Mouse (Mus musculus) left cerebral cortex, postnatal 25 days (tissue): ENCODE results near the gene Ebf4. TPM values are rescaled to one million over a fixed set of nuclear protein-coding genes. Genes with fewer than 3 reads are reported as not detected.
A peak's percentile ranks its signal among the peaks of the same experiment; 100 is the strongest.

Experiments
- DNase-seq, 2 experiments: peaks; one replicate each; pipeline ENCODE4 v3.0.0; 2022; ENCODE audit warnings: low spot score in 2 of 2, mixed read lengths in 1 of 2
- intact Hi-C: fragments of 180-260 bp; cut with DNase I; formaldehyde crosslinking; loops from one replicate; pipeline ENCODE4 v1.15.1; 2025
- total RNA-seq, 2 experiments: library from RNA; stranded (reverse); gene quantifications; 2 replicates each; pipeline ENCODE4 v1.2.3; 2021

Ebf4 gene
- total RNA-seq: 1 to 10 TPM; 7.8 to 8.3 TPM

DNA sequence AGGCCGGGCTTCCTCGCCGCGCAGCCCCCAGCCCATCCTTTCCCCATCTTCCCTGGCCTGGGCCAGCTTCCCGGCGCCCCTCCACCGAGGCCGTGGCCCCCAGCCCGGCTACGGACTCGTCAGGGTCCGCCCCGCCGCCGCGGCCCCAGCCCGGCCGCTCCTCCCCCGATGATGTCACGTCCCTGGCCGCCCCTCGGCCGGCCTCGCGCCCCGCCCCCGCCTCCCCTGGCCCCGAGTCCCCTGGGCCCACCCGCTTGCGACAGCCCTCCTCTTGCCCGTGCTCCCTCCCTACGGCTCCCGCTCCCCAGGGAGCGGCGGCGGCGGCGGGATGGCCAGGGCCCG, at the start of gene Ebf4:
Ebf4 (plus strand) TSS at position 234 of the 342 bp plus-strand sequence.
- DNase-seq: peak in 1 of 2 experiments; percentile 23
- intact Hi-C loops: loop anchor here (10.0 kb wide), 1 partner anchor 240 kb away; no protein-coding TSS in a partner anchor

DNA sequence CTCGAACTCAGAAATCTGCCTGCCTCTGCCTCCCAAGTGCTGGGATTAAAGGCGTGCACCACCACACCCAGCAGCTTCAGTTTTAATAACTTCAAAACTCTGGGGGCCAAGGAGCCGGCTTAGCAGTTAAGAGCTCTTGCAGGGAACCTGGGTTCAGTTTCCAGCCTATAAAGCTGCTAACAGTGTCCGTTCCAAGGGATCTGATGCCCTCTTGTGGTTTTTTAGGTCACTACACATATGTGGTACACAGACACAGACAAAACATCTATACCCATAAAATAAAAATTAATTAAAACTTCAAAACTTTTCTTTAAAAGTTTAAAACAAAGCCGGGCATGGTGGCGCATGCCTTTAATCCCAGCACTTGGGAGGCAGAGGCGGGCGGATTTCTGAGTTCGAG, 48.1 kb upstream of the Ebf4 start:
- intact Hi-C loops: loop anchor here (5.0 kb wide), 2 partner anchors 70 to 175 kb away; partner anchors contain the start of gene Snrpb
- peak; percentile 45 to 56 for DNase-seq

DNA sequence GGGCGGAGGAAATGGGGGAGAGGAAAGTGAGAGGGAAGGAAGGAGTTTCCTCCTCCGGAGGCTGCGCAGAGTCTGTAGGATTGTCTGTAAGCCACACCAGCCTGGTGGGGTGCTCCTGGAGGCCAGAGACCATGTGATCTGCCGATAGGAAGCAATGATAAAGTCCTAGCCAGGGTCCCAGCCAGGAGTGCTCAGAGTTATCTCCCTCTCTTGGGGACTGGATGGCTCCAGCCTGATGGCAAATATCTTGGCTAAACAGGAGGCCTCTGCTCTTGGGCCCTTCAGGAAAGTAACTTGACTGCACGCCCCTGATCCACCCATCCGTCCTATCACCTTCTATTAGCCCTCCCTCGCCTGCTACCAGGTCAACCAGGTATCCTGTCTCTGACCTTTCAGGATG, 46.7 kb upstream of the Ebf4 start:
- intact Hi-C loops: loop anchor here (5.0 kb wide), 2 partner anchors 71 to 176 kb away; partner anchors contain the start of gene Snrpb
- DNase-seq: no peak

DNA sequence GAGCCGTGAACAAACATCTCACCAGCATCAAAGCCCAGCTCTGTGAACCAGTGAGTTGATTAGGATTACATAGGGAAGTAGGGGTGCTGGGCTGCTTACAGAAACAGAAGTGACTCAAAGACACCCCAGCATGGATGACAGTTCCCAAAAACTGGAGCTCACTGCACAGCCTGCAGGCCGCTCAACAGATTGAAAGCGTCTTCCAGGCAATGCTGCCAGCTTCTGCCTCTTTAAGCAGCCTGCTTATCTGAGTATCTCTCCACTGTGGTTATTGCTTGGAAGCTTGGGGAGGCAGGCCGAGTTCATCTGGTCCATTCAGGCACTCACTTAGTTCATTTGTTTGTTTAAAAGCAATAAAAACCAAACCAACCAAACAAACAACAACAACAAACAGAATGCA, 38.2 kb upstream of the Ebf4 start:
- intact Hi-C loops: no loop called here
- no peak for DNase-seq

DNA sequence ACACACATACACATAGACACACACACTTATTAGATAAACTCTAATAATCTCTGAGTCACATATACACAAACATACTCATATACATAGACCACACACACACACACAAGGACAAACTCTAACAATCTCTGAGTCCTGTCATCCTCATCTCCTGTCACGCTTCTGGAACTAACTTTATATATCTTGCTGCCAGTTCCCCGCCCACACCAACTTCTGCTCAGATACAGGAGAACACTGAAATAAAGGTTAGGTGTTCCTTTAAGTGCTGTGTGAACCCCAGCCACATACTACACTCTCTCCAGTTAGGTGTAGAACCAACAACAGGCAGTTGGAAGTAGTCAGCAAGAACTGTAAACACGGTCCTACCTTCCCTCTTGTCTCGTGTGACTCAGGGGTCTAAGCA, 34.1 kb upstream of the Ebf4 start:
- DNase-seq: peak in 1 of 2 experiments; percentile 52

DNA sequence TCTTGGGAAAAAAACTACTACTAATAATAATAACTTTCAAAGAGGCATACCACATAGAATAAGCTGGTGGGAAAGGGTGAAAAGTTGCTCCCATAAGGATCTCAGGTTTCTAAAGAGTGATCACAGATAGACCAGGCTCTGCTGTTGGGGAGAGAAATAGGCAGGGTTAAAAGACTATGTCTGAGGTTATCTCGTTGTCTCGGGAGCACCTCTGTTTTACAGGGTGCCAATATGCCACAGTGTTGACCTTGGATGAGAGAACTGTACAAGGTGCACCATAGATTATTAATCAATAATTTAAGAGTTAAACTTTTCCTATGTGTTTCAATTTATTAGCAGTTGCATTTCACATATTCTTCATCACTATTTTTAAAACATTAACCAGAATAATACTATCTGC, 33.1 kb upstream of the Ebf4 start:
- no peak for DNase-seq
- intact Hi-C loops: no loop called here

More for the DNA sequence above, 34.1 kb upstream of the Ebf4 start:
- intact Hi-C loops: no loop called here

DNA sequence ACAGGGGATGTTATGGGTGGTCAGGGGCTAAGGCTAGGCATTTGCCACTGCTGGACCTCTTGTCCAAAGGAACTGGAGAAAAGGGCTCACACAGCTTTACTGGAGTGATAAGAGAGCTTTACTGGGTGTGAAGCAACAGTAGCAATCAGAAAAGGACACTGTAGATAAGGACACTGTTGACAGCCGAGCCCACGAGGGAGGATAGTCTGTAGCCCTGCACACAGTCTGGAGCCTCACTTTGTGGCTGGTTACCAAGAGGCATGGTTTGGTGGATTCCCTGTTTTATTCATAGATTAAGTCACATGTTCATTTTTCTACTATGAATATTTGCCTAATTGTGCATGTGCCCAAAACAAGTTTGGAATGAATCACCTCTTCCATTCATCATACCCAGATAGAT, 32.6 kb upstream of the Ebf4 start:
- DNase-seq: no peak
- intact Hi-C loops: no loop called here

DNA sequence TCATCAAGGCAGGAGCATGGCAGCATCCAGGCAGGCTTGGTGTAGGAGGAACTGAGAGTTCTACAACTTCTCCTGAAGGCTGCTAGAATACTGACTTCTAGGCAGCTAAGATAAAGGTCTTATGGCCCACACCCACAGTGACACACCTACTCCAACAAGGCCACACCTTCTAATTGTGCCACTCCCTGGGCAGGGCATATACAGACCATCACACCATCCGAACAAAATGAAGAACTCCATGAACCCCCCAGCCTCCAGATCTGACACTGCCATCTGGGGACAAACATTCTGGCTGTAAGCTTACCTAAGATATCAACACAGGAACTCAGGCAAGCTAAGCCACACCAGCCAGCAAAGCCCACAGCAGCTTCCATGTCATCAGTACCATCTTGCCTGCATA, 29.4 kb upstream of the Ebf4 start:
- no peak for DNase-seq
- intact Hi-C loops: no loop called here

DNA sequence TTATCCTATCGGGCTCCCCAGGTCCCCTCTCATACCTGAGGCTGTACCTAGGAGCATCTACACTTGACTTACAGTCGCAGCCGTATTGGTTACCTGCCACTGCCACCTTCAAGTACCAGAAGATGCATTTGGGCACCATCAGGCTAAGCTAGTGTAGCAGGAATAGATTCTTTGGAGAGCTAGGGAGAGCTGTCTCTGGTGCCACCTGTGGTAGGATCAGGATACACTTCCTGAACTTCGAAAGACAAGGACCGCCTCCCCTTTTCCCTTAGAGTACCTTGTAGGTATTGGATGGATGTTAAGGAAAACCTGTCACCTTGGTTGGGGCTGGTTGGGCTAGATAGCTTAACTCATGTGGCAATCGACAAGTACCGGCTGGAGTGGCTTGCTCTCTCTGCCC, 26.9 kb upstream of the Ebf4 start:
- intact Hi-C loops: no loop called here
- no peak for DNase-seq

DNA sequence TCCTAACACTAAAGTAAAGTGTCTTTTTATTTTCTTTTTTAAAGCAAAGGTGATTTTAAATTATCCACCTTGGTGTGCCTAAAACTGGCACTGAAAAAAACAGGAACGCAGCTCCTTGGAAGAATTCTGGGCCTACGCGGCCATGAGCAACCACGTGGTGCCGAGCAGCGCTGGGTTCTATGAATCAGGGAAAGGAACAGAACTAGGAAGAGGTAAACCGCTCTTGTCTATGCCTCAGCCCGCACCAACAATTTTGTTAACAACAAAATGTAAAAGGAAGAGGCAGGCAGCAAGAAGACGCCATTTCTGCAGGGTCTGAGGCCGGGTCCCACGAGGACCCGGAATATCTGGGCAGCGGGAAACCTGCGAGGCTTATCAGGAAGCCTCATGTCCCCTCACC, 21.2 kb upstream of the Ebf4 start:
- peak in 1 of 2 experiments; percentile 43 for DNase-seq
- intact Hi-C loops: loop anchor here (2.0 kb wide), 1 partner anchor 95 kb away; the partner anchor contains the start of gene Snrpb

DNA sequence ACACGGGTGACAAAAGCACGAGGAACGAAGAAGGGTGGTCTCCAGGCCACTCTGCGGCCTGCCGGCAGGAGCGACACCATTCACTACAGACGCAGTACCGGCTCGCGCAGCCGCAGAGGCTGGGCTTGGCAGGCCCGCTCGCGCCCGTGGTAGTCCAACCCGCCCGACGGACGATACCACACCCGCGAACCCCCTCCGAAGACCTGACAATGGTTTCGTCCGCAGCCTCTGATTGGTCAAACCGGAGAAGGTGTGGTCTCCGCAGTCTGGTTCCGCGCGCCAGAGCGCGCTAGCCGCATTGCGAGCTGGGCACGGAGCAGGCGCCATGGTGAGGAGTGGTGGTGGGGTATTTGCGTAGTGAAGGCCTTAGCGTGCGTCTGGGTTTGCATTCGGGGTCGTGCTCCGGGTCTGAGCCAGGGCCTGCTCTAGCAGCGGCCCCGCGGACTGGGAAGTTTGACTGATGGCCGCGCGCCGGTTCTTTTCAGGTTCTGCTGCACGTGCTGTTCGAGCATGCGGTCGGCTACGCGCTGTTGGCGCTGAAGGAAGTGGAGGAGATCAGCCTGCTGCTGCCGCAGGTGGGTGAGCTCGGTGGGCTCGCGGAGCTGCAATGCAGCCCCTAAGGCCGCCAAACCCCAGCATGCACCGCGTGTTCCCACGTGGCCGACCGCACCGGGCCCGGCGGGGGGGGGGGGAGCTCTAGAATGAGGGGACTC, 20.7 kb upstream of the Ebf4 start, which contains the start of gene Nop56:
Nop56 (plus strand) TSS at position 282 of the 713 bp plus-strand sequence.
- peak; percentile 100 for DNase-seq

DNA sequence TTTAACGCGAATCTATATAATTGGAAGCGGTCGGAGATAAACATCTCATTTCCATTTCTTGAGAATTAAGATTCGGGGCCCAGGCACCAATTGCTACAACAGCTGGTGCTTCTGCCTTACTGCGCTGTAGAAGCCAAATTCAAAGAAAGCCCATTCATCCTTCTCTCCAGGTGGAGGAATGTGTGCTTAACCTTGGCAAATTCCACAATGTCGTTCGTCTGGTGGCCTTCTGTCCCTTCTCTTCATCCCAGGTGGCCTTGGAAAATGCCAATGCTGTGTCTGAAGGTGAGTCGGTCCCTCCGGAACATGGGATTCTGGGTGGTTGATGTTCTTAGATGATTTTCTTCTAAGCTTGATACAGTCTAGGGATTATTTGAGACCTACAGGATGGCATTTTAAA, 20.1 kb upstream of the Ebf4 start:
- intact Hi-C loops: loop anchor here (2.0 kb wide), 1 partner anchor 96 kb away; the partner anchor contains the start of gene Snrpb

More for the DNA sequence above, 20.7 kb upstream of the Ebf4 start, which contains the start of gene Nop56:
- intact Hi-C loops: loop anchor here (2.0 kb wide), 1 partner anchor 96 kb away; the partner anchor contains the start of gene Snrpb

DNA sequence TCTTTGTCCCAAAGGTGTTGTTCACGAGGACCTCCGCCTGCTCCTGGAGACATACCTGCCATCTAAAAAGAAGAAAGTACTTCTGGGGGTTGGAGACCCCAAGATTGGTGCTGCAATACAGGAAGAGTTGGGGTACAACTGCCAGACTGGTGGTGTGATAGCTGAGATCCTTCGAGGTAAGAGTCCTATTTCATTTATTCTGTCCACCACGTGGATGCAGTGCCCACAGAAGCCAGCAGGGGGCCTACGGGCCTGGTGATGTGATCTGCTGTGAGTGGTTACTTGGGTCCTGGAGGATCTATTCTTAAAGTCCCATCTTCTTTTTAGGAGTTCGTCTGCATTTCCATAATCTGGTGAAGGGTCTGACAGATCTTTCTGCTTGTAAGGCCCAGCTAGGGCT, 19.3 kb upstream of the Ebf4 start:
- DNase-seq: no peak
- intact Hi-C loops: loop anchor here (2.0 kb wide), 1 partner anchor 97 kb away; the partner anchor contains the start of gene Snrpb

More for the DNA sequence above, 20.1 kb upstream of the Ebf4 start:
- no peak for DNase-seq

DNA sequence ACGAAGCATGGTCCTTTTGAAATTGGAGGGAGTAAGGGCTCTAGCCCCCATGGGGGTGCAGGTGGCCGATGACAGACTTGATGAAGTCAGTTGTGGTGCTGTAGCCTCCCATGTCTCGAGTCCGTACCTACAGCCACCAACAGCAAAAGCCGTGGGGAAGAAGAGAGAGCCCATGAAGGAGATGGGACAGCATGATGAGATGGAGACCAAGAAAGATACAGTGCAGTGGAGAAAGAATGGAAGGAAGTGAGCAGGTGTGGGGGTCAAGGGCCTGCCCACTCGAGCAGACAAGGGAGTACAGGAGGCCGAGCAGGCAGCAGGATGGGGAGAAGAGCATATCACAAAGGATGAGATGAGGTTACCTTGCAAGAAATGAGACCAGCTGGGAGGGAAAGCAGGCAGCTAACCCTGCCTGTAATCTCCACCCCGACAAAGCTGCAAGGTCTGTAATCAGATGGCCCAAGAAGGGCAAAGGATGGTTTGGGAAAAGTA, 15.3 kb upstream of the Ebf4 start:
- intact Hi-C loops: no loop called here
- DNase-seq: no peak

DNA sequence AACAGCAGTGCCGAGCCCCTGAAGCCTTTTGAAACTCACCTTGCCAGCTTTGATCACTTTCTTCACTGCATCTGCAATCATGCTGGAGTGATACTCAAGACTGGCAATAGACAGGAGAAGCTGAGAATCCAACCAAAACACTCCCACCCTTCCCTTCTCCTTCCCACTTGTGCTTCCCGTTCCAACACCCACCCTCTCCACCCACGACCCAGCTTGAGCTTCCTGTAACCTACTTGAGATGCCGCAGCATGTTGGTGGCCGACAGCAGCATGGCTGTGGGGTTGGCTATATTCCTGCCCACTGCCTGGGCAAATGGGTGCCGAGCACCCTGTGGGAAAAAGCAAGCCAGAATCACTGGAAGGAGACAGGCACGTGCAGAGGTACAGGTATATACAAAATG, 14.7 kb upstream of the Ebf4 start:
- intact Hi-C loops: no loop called here
- DNase-seq: peak in 1 of 2 experiments; percentile 50

DNA sequence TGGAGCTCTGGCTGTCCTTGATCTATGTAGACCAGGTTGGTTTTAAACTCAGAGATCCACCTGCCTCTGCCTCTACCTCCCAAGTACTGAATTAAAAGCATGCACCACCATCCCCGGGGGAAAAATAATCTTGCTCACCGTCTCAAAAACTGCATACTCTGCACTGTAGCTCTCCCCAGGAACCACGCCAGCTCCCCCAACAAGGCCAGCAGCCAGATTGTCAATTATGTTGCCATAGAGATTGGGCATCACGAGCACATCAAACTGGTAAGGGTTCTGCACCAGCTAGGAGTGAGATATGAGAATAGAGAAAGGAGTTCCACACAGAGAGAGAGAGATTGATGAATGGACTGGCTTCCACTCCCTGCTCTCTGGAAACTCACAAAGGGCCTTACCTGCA, 14.2 kb upstream of the Ebf4 start:
- no peak for DNase-seq
- intact Hi-C loops: no loop called here

DNA sequence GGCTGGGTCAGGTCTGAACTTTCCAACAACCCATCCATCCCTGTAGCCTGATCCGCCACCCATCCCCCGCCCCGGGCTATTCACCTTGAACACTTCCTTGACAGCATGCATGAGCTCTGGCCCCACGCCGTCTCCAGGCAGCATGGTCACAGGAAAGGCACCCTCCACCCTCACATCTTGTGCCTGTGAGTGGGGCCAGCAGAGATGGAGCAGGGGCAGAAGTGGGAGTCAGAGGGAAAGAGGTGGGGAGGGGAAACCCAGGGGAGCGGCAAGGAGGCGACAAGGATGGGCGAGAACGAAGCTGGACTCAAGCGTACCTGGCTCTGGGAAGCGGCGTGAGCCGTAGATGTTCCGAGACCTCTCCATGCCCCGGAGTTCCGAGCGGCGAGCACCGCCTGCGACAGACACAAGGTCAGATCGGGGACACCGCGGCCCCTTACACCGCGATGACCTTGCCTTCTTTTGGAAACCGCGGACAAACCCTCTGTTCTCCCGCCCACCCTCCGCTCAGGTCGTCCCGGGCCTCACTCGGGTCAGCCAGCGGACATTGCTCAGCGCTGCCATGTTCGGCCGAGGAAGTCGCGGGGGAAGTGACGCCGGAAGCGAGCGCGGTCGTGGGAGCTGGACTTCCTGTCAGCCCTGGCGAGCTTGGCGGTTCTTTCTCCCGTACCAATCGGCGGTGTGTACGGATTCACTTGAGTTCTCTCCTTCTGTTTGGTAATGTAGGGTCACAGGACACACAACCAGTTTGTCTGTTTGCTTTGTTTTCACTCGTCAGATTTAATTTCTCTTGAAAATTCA, 10.9 kb upstream of the Ebf4 start, which contains the start of gene Idh3b:
Idh3b (minus strand) TSS at position 694 of the 801 bp plus-strand sequence.
- peak; percentile 92 to 95 for DNase-seq
- intact Hi-C loops: no loop called here

DNA sequence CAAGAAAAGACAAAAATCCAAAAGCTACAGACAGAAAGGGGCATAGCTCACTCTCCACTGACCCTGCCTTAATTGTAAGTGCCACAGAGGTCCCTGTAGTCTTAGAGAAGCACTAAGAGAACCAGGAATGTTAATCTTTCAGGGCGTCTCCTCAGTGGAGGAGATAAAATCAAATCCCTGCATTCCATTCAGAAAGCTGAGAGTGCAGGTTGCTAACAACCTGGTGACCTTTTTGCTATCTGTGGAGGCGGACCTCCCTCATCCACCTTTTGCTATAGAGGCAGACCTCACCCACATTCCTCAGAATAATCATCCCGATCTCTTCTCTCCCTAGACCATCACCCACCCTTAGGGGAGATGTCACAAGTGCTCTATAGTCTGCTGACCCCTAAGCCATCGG, 5.9 kb upstream of the Ebf4 start:
- no peak for DNase-seq
- intact Hi-C loops: no loop called here

DNA sequence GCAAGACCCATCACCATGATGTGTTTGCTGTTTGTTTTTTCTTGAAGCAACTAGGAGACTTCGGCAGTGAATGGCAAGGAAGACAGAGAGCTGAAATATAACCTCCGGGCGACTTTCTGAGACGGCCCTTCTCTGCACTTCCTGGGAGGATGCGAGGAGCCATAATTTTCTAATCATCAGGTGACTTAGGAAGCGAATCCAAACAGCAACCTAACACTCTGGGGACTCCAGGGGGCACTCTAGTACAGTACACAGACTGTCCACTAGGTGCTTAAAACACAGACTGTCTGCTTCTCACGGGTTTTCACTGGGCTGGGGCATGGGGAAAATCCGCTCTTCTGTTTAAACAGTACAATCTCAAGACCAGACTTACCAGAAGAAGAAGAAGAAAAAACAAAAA, 3.5 kb upstream of the Ebf4 start:
- intact Hi-C loops: loop anchor here (1.0 to 10.0 kb wide), 3 partner anchors 71 to 243 kb away; no protein-coding TSS in a partner anchor
- DNase-seq: peak; percentile 79 to 87

DNA sequence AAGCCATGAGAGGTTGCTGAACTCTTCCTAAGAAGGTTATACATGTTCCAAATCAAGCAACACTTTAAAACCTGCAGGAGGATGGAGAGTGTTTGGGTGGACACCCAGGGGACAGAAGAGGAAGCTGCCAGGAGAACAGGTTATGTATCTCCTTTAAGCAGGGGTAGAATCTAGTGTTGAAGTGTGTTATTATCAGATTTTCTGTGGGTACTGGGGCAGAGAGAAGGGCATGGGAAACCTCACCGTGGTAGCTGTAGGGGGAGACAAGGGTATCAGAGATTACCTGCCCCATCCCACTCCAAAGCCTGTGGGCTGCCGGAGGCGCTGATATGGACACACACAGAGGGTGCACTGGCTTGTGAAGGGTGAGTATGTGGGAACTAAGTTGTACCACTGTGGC, 2.0 kb upstream of the Ebf4 start:
- intact Hi-C loops: loop anchor here (10.0 kb wide), 1 partner anchor 242 kb away; no protein-coding TSS in a partner anchor
- no peak for DNase-seq
